Comparison of ENCODE assay signal across 9 mouse cellular contexts in the genomic region with DNA sequence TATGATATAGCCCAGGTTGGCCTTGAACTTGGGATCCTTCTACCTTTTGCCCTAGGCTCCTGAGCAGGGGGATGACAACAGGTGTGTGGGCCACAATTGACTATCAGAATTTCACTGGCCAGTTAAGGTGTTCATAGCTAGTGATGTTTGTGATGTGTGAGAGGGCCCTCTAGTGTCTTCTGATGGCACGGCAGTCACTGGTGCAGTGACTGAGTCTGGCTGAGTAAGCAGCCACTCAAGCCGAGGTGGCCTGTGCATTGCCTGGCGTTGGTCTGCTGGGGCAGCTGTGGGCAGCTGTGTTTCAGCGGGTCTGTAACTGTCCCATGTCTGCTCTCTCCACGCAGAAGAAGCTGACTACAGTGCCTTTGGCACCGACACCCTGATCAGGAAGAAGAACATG. TPM values are rescaled to one million over a fixed set of nuclear protein-coding genes. Genes with fewer than 3 reads are reported as not detected.
DNase-seq lines count a peak whose midpoint lies in the region; ATAC-seq lines count a peak whose summit lies in the region.
"Had no signal": no experiment of that assay in that cellular context is flagged by ENCODE, and none has a peak within 500 bp of the region (broad histone marks: within the 10 kb centered on the region; RNA-seq: fewer than 3 reads in every experiment).

No protein-coding gene starts in this region.

- no peak overlapping the region for H3K4me2 ChIP-seq in midbrain, embryonic 14.5 days (ENCODE audit: low read length)
- H3K4me2 ChIP-seq: embryonic facial prominence, embryonic 15.5 days had no signal

- H3K27me3 ChIP-seq in midbrain, embryonic 14.5 days (ENCODE audit: control insufficient read depth, insufficient read depth, low read length) = no peaks in the 10 kb centered on the region
- no peaks in the 10 kb centered on the region for H3K27me3 ChIP-seq in midbrain, embryonic 10.5 days (ENCODE audit: low read depth, poor library complexity, severe bottlenecking)
- H3K27me3 ChIP-seq: embryonic facial prominence, embryonic 15.5 days had no signal

- WGBS in midbrain, embryonic 14.5 days = 54% methylated on average over 6 of the region's 6 CpGs
- WGBS in midbrain, embryonic 10.5 days = 50% methylated on average over 6 of the region's 6 CpGs

- peaks cover 15% of the 10 kb centered on the region; the same call in 1 of the 2 replicates for H3K4me1 ChIP-seq in midbrain, embryonic 14.5 days (ENCODE audit: control insufficient read depth, insufficient read depth, low read length)
- H3K4me1 ChIP-seq in midbrain, embryonic 10.5 days = peaks cover 3% of the 10 kb centered on the region; the same call in 1 of the 2 replicates

- peaks cover 22% of the 10 kb centered on the region for H3K36me3 ChIP-seq in midbrain, embryonic 14.5 days (ENCODE audit: control insufficient read depth, insufficient read depth, low read length)
- H3K36me3 ChIP-seq in midbrain, embryonic 10.5 days = peaks cover 41% of the 10 kb centered on the region
- H3K36me3 ChIP-seq: embryonic facial prominence, embryonic 15.5 days had no signal

- no peaks in the 10 kb centered on the region for H3K9me3 ChIP-seq in midbrain, embryonic 14.5 days (ENCODE audit: control insufficient read depth, low read length)
- H3K9me3 ChIP-seq in midbrain, embryonic 10.5 days (replicated peaks) = no peaks in the 10 kb centered on the region
- H3K9me3 ChIP-seq: embryonic facial prominence, embryonic 15.5 days had no signal

- peak; percentile 69 for DNase-seq in midbrain, embryonic 14.5 days
- DNase-seq in midbrain, embryonic 10.5 days (ENCODE audit: low spot score) = no peak
- peak; percentile 85 for DNase-seq in NIH3T3 (ENCODE audit: low read depth)
- DNase-seq in heart, postnatal 4 days = peak; percentile 78
- DNase-seq in layer of hippocampus, postnatal 36 days = peak; percentile 51 to 56
- DNase-seq in spleen, postnatal 36 days (ENCODE audit: low spot score in 2 of 2) = no peak

- H3K27ac ChIP-seq in midbrain, embryonic 14.5 days (replicated peaks; ENCODE audit: low read depth, low read length) = no peak overlapping the region
- no peak overlapping the region for H3K27ac ChIP-seq in midbrain, embryonic 10.5 days (replicated peaks)
- H3K27ac ChIP-seq: embryonic facial prominence, embryonic 15.5 days had no signal

- H3K4me3 ChIP-seq in midbrain, embryonic 14.5 days (replicated peaks; ENCODE audit: low read depth, low read length) = no peak overlapping the region
- no peak overlapping the region for H3K4me3 ChIP-seq in midbrain, embryonic 10.5 days
- H3K4me3 ChIP-seq: embryonic facial prominence, embryonic 15.5 days had no signal

- no peak overlapping the region for H3K9ac ChIP-seq in midbrain, embryonic 14.5 days (replicated peaks; ENCODE audit: low read length)
- H3K9ac ChIP-seq: embryonic facial prominence, embryonic 15.5 days had no signal

- no peak for ATAC-seq in midbrain, embryonic 14.5 days (ENCODE audit: low FRiP score, low TSS enrichment)
- peak; percentile 98 for ATAC-seq in common myeloid progenitor, adult 5-6 weeks (replicated peaks; ENCODE audit: low read depth, poor library complexity, severe bottlenecking)
- peak; percentile 54; the same call in 1 of the 2 replicates for ATAC-seq in megakaryocyte, adult 5-6 weeks (ENCODE audit: poor library complexity, severe bottlenecking)

RNA-seq across cellular contexts. Expression of gene Pard6b, which starts 17.2 kb away (rescaled TPM):
- 8.2 and 9.2 TPM in 2 replicates for polyA plus RNA-seq in midbrain, embryonic 14.5 days (2014; fragmentation: Nextera tagmentation; extraction: Ambion mirVana)
- 6.9 and 7.5 TPM in 2 replicates for polyA plus RNA-seq in midbrain, embryonic 10.5 days (2016; fragmentation: Nextera tagmentation; extraction: Ambion mirVana)
- total RNA-seq in common myeloid progenitor, adult 5-6 weeks (2017) = 0.41 and 1.2 TPM in 2 replicates
- 1 to 10 TPM; 4.0 to 4.5 TPM for total RNA-seq in heart, postnatal 4 days (2021)
- 1 to 10 TPM; 4.1 to 4.3 TPM for total RNA-seq in layer of hippocampus, postnatal 36 days (2021)
- 0.30 TPM in 1 of 2 replicates, not detected in the other for total RNA-seq in megakaryocyte, adult 5-6 weeks (2015)
- 0.26 TPM in 1 of 2 replicates, not detected in the other for total RNA-seq in megakaryocyte, adult 5-6 weeks (2017)

Comparison
In these comparisons a context has a peak if more than half of its experiments do, and no peak if none do; other contexts are left out.
1. DNase-seq: peak in midbrain, embryonic 14.5 days (single experiment), NIH3T3 (single experiment), heart, postnatal 4 days (single experiment) and layer of hippocampus, postnatal 36 days (2 of 2); none in midbrain, embryonic 10.5 days (single experiment) and spleen, postnatal 36 days (0 of 2).